Mouse (Mus musculus) thymus, adult 2 months (tissue): Measurements from ENCODE around the gene Rhbdd1.

Experiments used
- CTCF ChIP-seq: fragments of 200-500 bp; IDR thresholded peaks from 2 replicates; pipeline ENCODE4 v1.5.1; 2012; ENCODE audit warnings: mild to moderate bottlenecking, control low read depth, low read length, moderate library complexity, borderline replicate concordance; ENCODE audit not compliant: control insufficient read depth, poor library complexity, insufficient read depth; ENCODE audit errors: extremely low read depth
- POLR2A ChIP-seq: fragments of 200-500 bp; IDR thresholded peaks from 2 replicates; pipeline ENCODE4 v1.6.1; 2012; ENCODE audit warnings: mild to moderate bottlenecking, low read length, control low read depth, moderate library complexity; ENCODE audit not compliant: control insufficient read depth, poor library complexity, insufficient read depth; ENCODE audit errors: extremely low read depth

DNA sequence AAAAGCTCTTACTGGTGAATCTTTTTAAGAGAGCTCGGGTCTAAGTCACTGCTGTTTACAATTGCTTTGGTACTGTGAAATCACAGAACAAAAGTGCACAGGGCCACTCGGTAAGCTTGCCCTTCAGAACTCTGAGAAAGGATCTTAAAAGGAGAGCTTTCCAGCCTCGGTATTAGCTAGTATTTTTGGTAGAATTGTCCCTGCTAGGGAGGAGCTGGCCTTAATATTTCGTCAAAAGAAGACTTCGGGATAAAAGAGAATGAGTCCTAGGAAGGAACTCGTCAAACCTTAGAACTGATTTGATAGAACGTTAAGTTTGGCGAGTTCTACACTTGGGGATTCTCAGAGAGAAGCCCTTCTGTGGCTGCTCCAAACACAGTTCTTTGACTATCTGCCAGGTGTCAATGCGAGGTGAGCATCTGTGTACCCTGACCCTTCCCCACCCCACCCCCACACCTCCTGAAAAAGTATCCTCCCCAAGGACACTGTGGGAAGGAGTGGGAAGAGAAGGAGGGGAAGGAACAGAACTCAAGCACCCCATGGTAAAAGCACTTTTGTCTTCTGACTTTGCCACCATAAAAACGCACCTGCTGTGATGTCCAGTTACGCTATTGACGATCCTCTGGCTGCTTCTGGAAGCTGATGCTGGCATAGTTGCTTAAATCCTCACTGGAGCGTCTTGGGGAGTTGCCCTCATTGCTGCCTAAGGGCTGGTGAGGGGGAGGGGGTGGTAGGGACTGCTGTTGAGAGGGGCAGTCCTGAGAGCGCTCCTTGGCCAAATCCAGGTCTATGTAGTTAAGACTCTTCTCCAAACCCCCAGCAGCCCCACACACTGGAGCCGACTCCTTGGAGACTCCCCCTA is 29.8 kb upstream of the Rhbdd1 start:
- TF ChIP-seq POLR2A = no peak
- no peak for TF ChIP-seq CTCF
